Mouse (Mus musculus): ENCODE measurements around the gene Rhbdf2.
"Not testable (repeated sequence)": the region's sequence is repeated elsewhere in the genome, so short reads cannot be mapped to it uniquely, and the experiment has no call there.

The Rhbdf2 gene

GRCm38 (mm10) chr11:116619561-116619960, 7.3 kb downstream of the Rhbdf2 start:
- DNase-seq (ENCODE audit: low read depth, low spot score), result no peak

GRCm38 (mm10) chr11:116619156-116619555, 7.7 kb downstream of the Rhbdf2 start:
- no peak for DNase-seq (ENCODE audit: low read depth, low spot score)

- no peak for DNase-seq (ENCODE audit: low read depth, low spot score)
Observed at GRCm38 (mm10) chr11:116618666-116619065, 8.2 kb downstream of the Rhbdf2 start.

GRCm38 (mm10) chr11:116617641-116618040, 9.2 kb downstream of the Rhbdf2 start:
- no peak for DNase-seq (ENCODE audit: low read depth, low spot score)

GRCm38 (mm10) chr11:116616438-116617118, 10.2 kb downstream of the Rhbdf2 start:
- no peak for DNase-seq (ENCODE audit: low read depth, low spot score)

GRCm38 (mm10) chr11:116615735-116616437, 10.9 kb downstream of the Rhbdf2 start:
- no peak for DNase-seq (ENCODE audit: low read depth, low spot score)

- DNase-seq (ENCODE audit: low read depth, low spot score), result no peak
Observed at GRCm38 (mm10) chr11:116613234-116613633, 13.6 kb downstream of the Rhbdf2 start.

- no peak for DNase-seq (ENCODE audit: low read depth, low spot score)
Observed at GRCm38 (mm10) chr11:116612554-116612953, 14.3 kb downstream of the Rhbdf2 start.

GRCm38 (mm10) chr11:116611883-116612282, 14.9 kb downstream of the Rhbdf2 start:
- DNase-seq (ENCODE audit: low read depth, low spot score), result no peak

GRCm38 (mm10) chr11:116611168-116611567, 15.7 kb downstream of the Rhbdf2 start:
- DNase-seq (ENCODE audit: low read depth, low spot score), result not testable (repeated sequence)

- no peak for DNase-seq (ENCODE audit: low read depth, low spot score)
Observed at GRCm38 (mm10) chr11:116609965-116610630, 16.7 kb downstream of the Rhbdf2 start.

- no peak for DNase-seq (ENCODE audit: low read depth, low spot score)
Observed at GRCm38 (mm10) chr11:116607717-116608116, 19.1 kb downstream of the Rhbdf2 start.

- DNase-seq (ENCODE audit: low read depth, low spot score), result no peak
Observed at GRCm38 (mm10) chr11:116604097-116604496, 22.7 kb downstream of the Rhbdf2 start.

- no peak for DNase-seq (ENCODE audit: low read depth, low spot score)
Observed at GRCm38 (mm10) chr11:116603339-116603738, 23.5 kb downstream of the Rhbdf2 start.

- DNase-seq (ENCODE audit: low read depth, low spot score), result no peak
Observed at GRCm38 (mm10) chr11:116602043-116602442, 24.8 kb downstream of the Rhbdf2 start.

- DNase-seq (ENCODE audit: low read depth, low spot score), result no peak
Observed at GRCm38 (mm10) chr11:116601166-116601565, 25.7 kb downstream of the Rhbdf2 start.

- DNase-seq (ENCODE audit: low read depth, low spot score), result no peak
Observed at GRCm38 (mm10) chr11:116599230-116599629, 27.6 kb downstream of the Rhbdf2 start.

GRCm38 (mm10) chr11:116598193-116598592, 28.6 kb downstream of the Rhbdf2 start:
- no peak for DNase-seq (ENCODE audit: low read depth, low spot score)

GRCm38 (mm10) chr11:116596766-116597165, 30.1 kb downstream of the Rhbdf2 start:
- no peak for DNase-seq (ENCODE audit: low read depth, low spot score)

GRCm38 (mm10) chr11:116593345-116593744, 33.5 kb downstream of the Rhbdf2 start:
- no peak for DNase-seq (ENCODE audit: low read depth, low spot score)

- DNase-seq (ENCODE audit: low read depth, low spot score), result peak; percentile 89
Observed at GRCm38 (mm10) chr11:116592428-116592827, 34.4 kb downstream of the Rhbdf2 start.

GRCm38 (mm10) chr11:116591621-116592020, 35.2 kb downstream of the Rhbdf2 start:
- DNase-seq (ENCODE audit: low read depth, low spot score), result no peak

- DNase-seq (ENCODE audit: low read depth, low spot score), result no peak
Observed at GRCm38 (mm10) chr11:116589574-116589973, 37.2 kb downstream of the Rhbdf2 start.

Data from telencephalon, adult 2 months (tissue).